Mouse (Mus musculus) midbrain, postnatal 0 days (tissue): Measurements from ENCODE around the gene BC004004. TPM values are rescaled to one million over a fixed set of nuclear protein-coding genes. Genes with fewer than 3 reads are reported as not detected.

Experiments used
- ATAC-seq: fragments of 200-750 bp; cut with Nextera tagmentation; 2 replicates; pipeline ENCODE4 v1.8.0; 2017; ENCODE audit warnings: moderate number of reproducible peaks, mild to moderate bottlenecking, moderate TSS enrichment, moderate library complexity; ENCODE audit not compliant: low FRiP score
- DNase-seq: peaks from one replicate; pipeline ENCODE4 v3.0.0-alpha.2; 2015; ENCODE audit warnings: low spot score
- H3K27ac ChIP-seq: fragments of 300-500 bp; sonication (generic); 2 replicates; pipeline ENCODE4 v1.5.1; 2014; ENCODE audit warnings: low read depth, mild to moderate bottlenecking, low read length, mixed read lengths
- H3K27me3 ChIP-seq: fragments of 300-500 bp; sonication (generic); 2 replicates; pipeline ENCODE4 v1.6.1; 2014; ENCODE audit warnings: low read length, control low read depth, mixed read lengths; ENCODE audit not compliant: insufficient read depth
- H3K36me3 ChIP-seq: fragments of 300-500 bp; sonication (generic); 2 replicates; pipeline ENCODE4 v1.6.1; 2014; ENCODE audit warnings: low read length, control low read depth, mixed read lengths; ENCODE audit not compliant: insufficient read depth
- H3K4me1 ChIP-seq: fragments of 300-500 bp; sonication (generic); 2 replicates; pipeline ENCODE4 v1.6.1; 2014; ENCODE audit warnings: mild to moderate bottlenecking, control low read depth, antibody characterized with exemption, low read length, mixed read lengths; ENCODE audit not compliant: insufficient read depth
- H3K4me2 ChIP-seq: fragments of 300-500 bp; sonication (generic); 2 replicates; pipeline ENCODE4 v1.6.1; 2014; ENCODE audit warnings: low read depth, mild to moderate bottlenecking, low read length, mixed read lengths; ENCODE audit not compliant: poor library complexity, severe bottlenecking
- H3K4me3 ChIP-seq: fragments of 300-500 bp; sonication (generic); 2 replicates; pipeline ENCODE4 v1.5.1; 2014; ENCODE audit warnings: low read depth, mild to moderate bottlenecking, low read length, moderate library complexity
- H3K9ac ChIP-seq: fragments of 300-500 bp; sonication (generic); replicated peaks from 2 replicates; pipeline ENCODE4 v1.6.1; 2014; ENCODE audit warnings: mild to moderate bottlenecking, low read length, moderate library complexity, mixed read lengths; ENCODE audit not compliant: poor library complexity, severe bottlenecking
- H3K9me3 ChIP-seq: fragments of 300-500 bp; sonication (generic); 2 replicates; pipeline ENCODE4 v1.6.1; 2016; ENCODE audit warnings: low read length, control low read depth
- CTCF ChIP-seq: IDR thresholded peaks from 2 replicates; pipeline ENCODE4 v1.5.1; 2016; ENCODE audit warnings: antibody characterized with exemption, mild to moderate bottlenecking
- WGBS: fragments of 180-500 bp; shearing (Covaris S2); extraction: QIAGEN DNeasy Blood & Tissue Kit; methylation state at CpG from one replicate; pipeline ENCODE4 v1.1.7; 2014; 5-methylcytosine and 5-hydroxymethylcytosine counted together
- polyA plus RNA-seq: library from polyadenylated mRNA; unstranded; fragments of >200 nt; fragmentation: Nextera tagmentation; extraction: Ambion mirVana; gene quantifications from 2 replicates; pipeline ENCODE4 v1.2.1, GENCODE M21; 2015
- total RNA-seq: library from RNA; depleted of rRNA; stranded (reverse); fragments of >200 nt; gene quantifications from 2 replicates; pipeline ENCODE4 v1.2.3, GENCODE M21; 2014

Gene BC004004
- total and polyA plus RNA-seq, 2 experiments from 2014 or later: 120 to 146 TPM

GRCm38 (mm10) chr17:29303856-29304255 is 35.3 kb downstream of the BC004004 start:
- no peak overlapping the region for H3K4me3 ChIP-seq
- no peak for DNase-seq
- no peak for ATAC-seq
- WGBS: 73% methylated on average over 3 of the region's 3 CpGs
- no peak overlapping the region for H3K9ac ChIP-seq
- TF ChIP-seq CTCF: no peak
- no peak overlapping the region for H3K27ac ChIP-seq
- H3K9me3 ChIP-seq: no peaks in the 10 kb centered on the region
- no peaks in the 10 kb centered on the region for H3K27me3 ChIP-seq
- peaks cover 26% of the 10 kb centered on the region for H3K36me3 ChIP-seq
- H3K4me2 ChIP-seq: no peak overlapping the region
- H3K4me1 ChIP-seq: no peaks in the 10 kb centered on the region

GRCm38 (mm10) chr17:29304376-29305057 is 35.9 kb downstream of the BC004004 start:
- Histone ChIP-seq H3K9me3 (no peaks in the 10 kb centered on the region), H3K4me2 (no peak overlapping the region), H3K27ac (no peak overlapping the region), H3K4me1 (no peaks in the 10 kb centered on the region), H3K27me3 (no peaks in the 10 kb centered on the region), H3K36me3 (peaks cover 21% of the 10 kb centered on the region), H3K4me3 (no peak overlapping the region), H3K9ac (no peak overlapping the region)
- 73% methylated on average over 13 of the region's 13 CpGs for WGBS
- ATAC-seq: no peak
- no peak for DNase-seq
- no peak for TF ChIP-seq CTCF

DNA sequence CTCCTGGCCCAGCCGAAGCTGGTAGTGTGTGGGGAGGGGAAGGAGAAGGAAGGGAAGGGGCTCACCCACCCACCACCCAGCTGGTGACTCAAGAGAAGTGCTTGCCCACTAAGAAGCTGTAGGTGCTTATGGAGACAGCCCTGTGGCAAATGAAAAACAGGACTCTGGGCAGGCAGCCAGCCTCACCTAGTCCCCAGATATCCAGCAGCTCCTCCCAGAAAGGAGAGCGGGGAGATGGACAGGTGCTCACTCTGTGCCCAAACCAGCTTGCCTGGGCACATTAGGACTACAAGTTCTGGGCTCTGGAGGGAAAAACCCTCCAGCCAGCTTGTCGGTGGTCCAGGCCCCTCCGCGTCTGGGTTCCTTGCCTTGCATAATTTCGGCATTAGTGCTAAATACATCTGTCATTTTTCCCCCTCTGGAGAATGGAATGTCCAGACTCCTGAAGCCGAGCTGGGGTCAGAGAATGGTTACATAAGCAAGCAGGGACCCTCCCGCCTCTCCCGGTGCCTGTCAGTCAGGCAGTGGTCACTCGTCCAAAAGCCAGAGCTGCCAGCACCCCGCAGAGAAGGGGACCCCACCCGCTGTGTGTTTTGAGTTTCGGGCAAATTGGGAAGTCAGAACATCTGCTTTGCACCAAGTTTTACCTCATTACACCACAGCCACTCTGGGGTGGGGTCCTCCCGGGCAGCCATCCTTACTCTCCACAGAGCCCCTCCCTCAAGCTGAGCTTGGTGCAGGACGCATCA is 36.6 kb downstream of the BC004004 start:
- ATAC-seq: no peak
- Histone ChIP-seq H3K36me3 (peaks cover 14% of the 10 kb centered on the region), H3K9me3 (no peaks in the 10 kb centered on the region), H3K27ac (no peak overlapping the region), H3K4me2 (no peak overlapping the region), H3K4me1 (no peaks in the 10 kb centered on the region), H3K9ac (no peak overlapping the region), H3K4me3 (no peak overlapping the region), H3K27me3 (no peaks in the 10 kb centered on the region)
- no peak for TF ChIP-seq CTCF
- DNase-seq: no peak
- 29% methylated on average over 15 of the region's 15 CpGs for WGBS

- DNase-seq (no peak), ATAC-seq (no peak)
- no peak for TF ChIP-seq CTCF
- H3K9ac ChIP-seq: no peak overlapping the region
- H3K9me3 ChIP-seq: no peaks in the 10 kb centered on the region
- H3K27me3 ChIP-seq: no peaks in the 10 kb centered on the region
- H3K27ac ChIP-seq: no peak overlapping the region
- WGBS: 65% methylated on average over 7 of the region's 7 CpGs
- no peak overlapping the region for H3K4me2 ChIP-seq
- H3K4me1 ChIP-seq: no peaks in the 10 kb centered on the region
- no peak overlapping the region for H3K4me3 ChIP-seq
- peaks cover 11% of the 10 kb centered on the region for H3K36me3 ChIP-seq
Measured at GRCm38 (mm10) chr17:29305871-29306270, 37.3 kb downstream of the BC004004 start.

- H3K4me1 ChIP-seq: no peaks in the 10 kb centered on the region
- no peaks in the 10 kb centered on the region for H3K36me3 ChIP-seq
- 86% methylated on average over 21 of the region's 21 CpGs for WGBS
- H3K9me3 ChIP-seq: no peaks in the 10 kb centered on the region
- no peak for TF ChIP-seq CTCF
- no peak overlapping the region for H3K9ac ChIP-seq
- H3K27ac ChIP-seq: no peak overlapping the region
- no peak overlapping the region for H3K4me3 ChIP-seq
- no peak for DNase-seq
- H3K4me2 ChIP-seq: no peak overlapping the region
- no peaks in the 10 kb centered on the region for H3K27me3 ChIP-seq
- ATAC-seq: no peak
Measured at GRCm38 (mm10) chr17:29310056-29310623, 41.6 kb downstream of the BC004004 start.

GRCm38 (mm10) chr17:29311602-29312001 is 43.0 kb downstream of the BC004004 start:
- H3K9ac ChIP-seq: no peak overlapping the region
- H3K27me3 ChIP-seq: no peaks in the 10 kb centered on the region
- H3K4me2 ChIP-seq: no peak overlapping the region
- DNase-seq (no peak), ATAC-seq (no peak)
- H3K4me3 ChIP-seq: no peak overlapping the region
- no peak for TF ChIP-seq CTCF
- H3K9me3 ChIP-seq: no peaks in the 10 kb centered on the region
- no peak overlapping the region for H3K27ac ChIP-seq
- no peaks in the 10 kb centered on the region for H3K36me3 ChIP-seq
- 88% methylated on average over 8 of the region's 8 CpGs for whole genome bisulfite sequencing
- no peaks in the 10 kb centered on the region for H3K4me1 ChIP-seq
